8 mouse cellular contexts compared by ENCODE assay signal in genomic region chr10:75763682-75764518, GRCm38 (mm10). TPM values are rescaled to one million over a fixed set of nuclear protein-coding genes. Genes with fewer than 3 reads are reported as not detected.
DNase-seq lines count a peak whose midpoint lies in the region; ATAC-seq lines count a peak whose summit lies in the region.

Gene Cabin1, minus strand, starts transcription at chr10:75764341.

- H3K9ac ChIP-seq in hindbrain, embryonic 15.5 days = peak within 1 kb of the TSS; percentile 92

- H3K4me3 ChIP-seq in hindbrain, embryonic 15.5 days = peak within 1 kb of the TSS; percentile 99

- H3K27ac ChIP-seq in hindbrain, embryonic 15.5 days (replicated peaks) = peak within 1 kb of the TSS; percentile 85

- peaks cover 7% of the 10 kb centered on the region; the same call in 1 of the 2 replicates for H3K36me3 ChIP-seq in hindbrain, embryonic 15.5 days

- H3K4me2 ChIP-seq in hindbrain, embryonic 15.5 days = peak within 1 kb of the TSS; percentile 84

- H3K9me3 ChIP-seq in hindbrain, embryonic 15.5 days = no peaks in the 10 kb centered on the region

- no peaks in the 10 kb centered on the region for H3K27me3 ChIP-seq in hindbrain, embryonic 15.5 days

- peak; percentile 99 for ATAC-seq in hindbrain, embryonic 15.5 days (ENCODE audit: low FRiP score, low read depth)

- under 1% methylated on average over 57 of the region's 61 CpGs for WGBS in hindbrain, embryonic 15.5 days

- H3K4me1 ChIP-seq in hindbrain, embryonic 15.5 days (replicated peaks) = peaks cover 21% of the 10 kb centered on the region

- peak; percentile 99 for DNase-seq in T-cell, adult 2 months (ENCODE audit: low spot score)
- peak; percentile 95 to 97 for DNase-seq in cerebellum, postnatal 36 days
- DNase-seq in frontal cortex, postnatal 36 days (ENCODE audit: low spot score in 2 of 2) = peak; percentile 97 to 98
- peak; percentile 97 for DNase-seq in left cerebral cortex, adult 11 months (ENCODE audit: low spot score)
- DNase-seq in lung, postnatal 4 days = peak; percentile 98
- peak; percentile 98 for DNase-seq in retina, postnatal 7 days (ENCODE audit: low read depth, low spot score)
- DNase-seq in urinary bladder, adult 2 months (ENCODE audit: low spot score) = peak; percentile 87

RNA-seq across cellular contexts. Expression of gene Cabin1, which starts in this region (rescaled TPM):
- 32.5 and 40.0 TPM in 2 replicates for polyA plus RNA-seq in hindbrain, embryonic 15.5 days (2015; fragmentation: Nextera tagmentation; extraction: Ambion mirVana)
- 32.9 and 41.2 TPM in 2 replicates for polyA plus RNA-seq in urinary bladder, adult 2 months (2012; rRNA removed)

Comparison
In these comparisons a context has a peak if more than half of its experiments do, and no peak if none do; other contexts are left out.
1. Peak in every context shown above with its lines: DNase-seq, ATAC-seq, H3K4me3 ChIP-seq and H3K27ac ChIP-seq.